Mouse (Mus musculus): ENCODE results near the gene Lrrc14b. TPM values are rescaled to one million over a fixed set of nuclear protein-coding genes. Genes with fewer than 3 reads are reported as not detected.
A peak's percentile ranks its signal among the peaks of the same experiment; 100 is the strongest.

Lrrc14b gene
- polyA plus RNA-seq, 1 experiment from 2014 or later: not detected

GRCm38 (mm10) chr13:74341036-74341435 is 22.8 kb downstream of the Lrrc14b start:
- Histone ChIP-seq H3K27me3 (ENCODE audit: low read depth, poor library complexity, severe bottlenecking) (no peaks in the 10 kb centered on the region), H3K4me1 (no peaks in the 10 kb centered on the region), H3K27ac (no peak overlapping the region), H3K4me3 (no peak overlapping the region), H3K36me3 (peaks cover 78% of the 10 kb centered on the region), H3K9me3 (replicated peaks) (no peaks in the 10 kb centered on the region)
- no peak for DNase-seq (ENCODE audit: low spot score)
- 57% methylated on average over 3 of the region's 3 CpGs for WGBS

DNA sequence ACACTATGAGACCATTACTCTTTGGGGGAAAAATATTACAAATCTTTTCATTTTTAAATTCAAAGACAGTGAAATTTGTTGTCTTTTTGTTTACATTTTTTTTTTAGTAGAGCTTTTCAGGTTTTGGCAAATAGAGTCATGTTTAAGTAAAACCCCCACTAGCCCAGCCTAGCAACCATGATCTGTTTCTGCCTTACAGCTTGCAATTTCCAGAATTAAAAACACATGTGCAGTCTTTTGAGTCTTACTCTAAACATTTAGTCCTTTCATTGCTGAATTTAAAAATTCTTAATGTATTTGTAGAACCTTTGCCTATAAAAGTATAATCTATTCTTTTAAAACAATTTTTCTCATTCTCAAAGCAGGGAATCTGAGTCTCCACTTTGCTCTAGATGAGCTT is 34.5 kb downstream of the Lrrc14b start:
- DNase-seq (ENCODE audit: low spot score): no peak
- H3K27ac ChIP-seq: no peak overlapping the region

DNA sequence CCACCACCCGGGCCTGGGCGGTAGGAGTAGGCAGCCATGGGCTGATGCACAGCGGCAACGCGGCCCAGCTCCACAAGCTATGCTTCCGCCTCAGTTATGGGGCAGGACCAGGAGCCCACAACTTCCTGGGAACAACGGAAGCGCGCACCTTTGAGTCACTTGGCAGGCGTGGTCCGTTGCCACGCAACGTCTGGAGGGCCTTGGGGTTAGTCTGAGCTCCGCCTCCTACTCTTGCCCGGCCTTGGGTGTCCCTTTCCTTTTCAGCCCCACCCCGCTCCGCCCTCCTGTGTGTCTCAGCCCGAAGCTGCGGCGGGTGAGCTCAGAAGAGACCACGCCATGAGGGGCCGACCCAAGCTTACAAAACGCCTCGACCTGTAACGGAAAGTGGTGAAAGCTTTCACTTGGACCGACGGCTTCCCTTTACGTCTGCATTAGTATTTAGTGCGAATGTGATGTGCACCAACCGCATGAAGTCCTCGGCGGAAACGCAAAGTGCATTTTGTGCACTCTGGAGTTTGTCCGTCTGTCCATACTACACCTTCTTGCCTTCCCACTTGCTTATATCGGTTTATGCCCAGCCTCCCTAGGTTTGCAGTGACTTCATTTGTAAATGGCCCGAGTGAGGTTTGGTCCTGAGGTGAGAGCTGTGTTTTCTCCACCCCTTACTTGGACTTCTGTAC is 46.5 kb downstream of the Lrrc14b start, which contains the start of gene Pdcd6:
Gene Pdcd6 (minus strand): TSS at position 411 of the 680 bp plus-strand sequence.
- Histone ChIP-seq H3K4me1 (peaks cover 16% of the 10 kb centered on the region), H3K4me3 (peak within 1 kb of the TSS; percentile 85), H3K9me3 (replicated peaks) (no peaks in the 10 kb centered on the region), H3K27ac (peak within 1 kb of the TSS; percentile 85), H3K36me3 (peaks cover 46% of the 10 kb centered on the region), H3K27me3 (ENCODE audit: low read depth, poor library complexity, severe bottlenecking) (no peaks in the 10 kb centered on the region)
- peak; percentile 93 for DNase-seq (ENCODE audit: low spot score)
- WGBS: 1% methylated on average over 36 of the region's 36 CpGs

More for the DNA sequence above, 34.5 kb downstream of the Lrrc14b start:
- Histone ChIP-seq H3K4me1 (no peaks in the 10 kb centered on the region), H3K27me3 (ENCODE audit: low read depth, poor library complexity, severe bottlenecking) (no peaks in the 10 kb centered on the region), H3K36me3 (peaks cover 86% of the 10 kb centered on the region), H3K4me3 (no peak overlapping the region), H3K9me3 (replicated peaks) (no peaks in the 10 kb centered on the region)

DNA sequence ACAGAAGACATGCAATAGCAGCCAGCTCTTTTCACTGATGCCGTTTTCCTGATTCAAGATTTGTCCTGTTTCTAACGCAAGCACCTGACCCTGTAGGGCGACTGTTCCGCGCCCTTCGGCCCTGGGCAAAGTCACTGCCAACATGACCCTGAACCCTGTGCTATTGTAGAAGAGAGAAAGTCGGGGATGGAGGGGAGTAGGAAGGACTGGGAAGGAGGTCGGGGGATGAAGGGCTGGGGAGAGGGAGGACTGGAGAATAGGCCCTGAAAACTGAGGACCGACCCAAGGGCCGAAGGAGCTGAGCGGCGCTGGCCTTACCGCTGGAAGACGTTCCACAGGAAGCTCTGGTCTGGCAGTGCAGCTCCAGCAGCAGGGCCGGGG is 47.0 kb downstream of the Lrrc14b start:
- peaks cover 16% of the 10 kb centered on the region for H3K4me1 ChIP-seq
- peak overlapping the region; percentile 85 for H3K27ac ChIP-seq
- peaks cover 41% of the 10 kb centered on the region for H3K36me3 ChIP-seq
- H3K9me3 ChIP-seq (replicated peaks): no peaks in the 10 kb centered on the region
- WGBS: 4% methylated on average over 15 of the region's 15 CpGs
- no peaks in the 10 kb centered on the region for H3K27me3 ChIP-seq (ENCODE audit: low read depth, poor library complexity, severe bottlenecking)
- DNase-seq (ENCODE audit: low spot score): no peak
- H3K4me3 ChIP-seq: peak overlapping the region; percentile 85

GRCm38 (mm10) chr13:74316386-74316785 is 47.4 kb downstream of the Lrrc14b start:
- H3K36me3 ChIP-seq: peaks cover 40% of the 10 kb centered on the region
- H3K27me3 ChIP-seq (ENCODE audit: low read depth, poor library complexity, severe bottlenecking): no peaks in the 10 kb centered on the region
- WGBS: 26% methylated on average over 4 of the region's 4 CpGs
- no peak for DNase-seq (ENCODE audit: low spot score)
- peaks cover 16% of the 10 kb centered on the region for H3K4me1 ChIP-seq
- H3K9me3 ChIP-seq (replicated peaks): no peaks in the 10 kb centered on the region
- H3K4me3 ChIP-seq: peak overlapping the region; percentile 85
- peak overlapping the region; percentile 85 for H3K27ac ChIP-seq

DNA sequence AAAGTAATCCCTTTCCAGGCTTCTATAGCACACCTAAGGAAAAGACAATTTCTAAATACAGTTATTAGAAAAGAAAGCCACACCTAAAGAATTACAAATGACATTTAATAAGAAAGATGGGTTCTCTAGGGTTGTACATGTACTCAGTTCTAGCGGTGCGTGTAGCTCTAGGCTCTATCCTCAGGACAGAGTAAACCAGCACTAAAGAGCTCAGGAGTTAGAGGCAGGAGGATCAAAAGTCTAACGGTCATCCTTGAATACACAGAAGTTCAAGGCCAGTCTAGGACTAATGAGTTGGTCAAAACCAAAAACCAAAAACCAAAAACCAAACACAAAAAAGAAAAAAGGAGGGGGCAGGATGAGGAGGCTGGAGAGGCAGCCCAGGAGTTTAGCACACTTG is 49.2 kb downstream of the Lrrc14b start:
- DNase-seq (ENCODE audit: low spot score): no peak
- peaks cover 16% of the 10 kb centered on the region for H3K4me1 ChIP-seq
- peaks cover 40% of the 10 kb centered on the region for H3K36me3 ChIP-seq
- H3K27ac ChIP-seq: no peak overlapping the region
- 96% methylated on average over 3 of the region's 3 CpGs for WGBS
- H3K27me3 ChIP-seq (ENCODE audit: low read depth, poor library complexity, severe bottlenecking): no peaks in the 10 kb centered on the region
- no peaks in the 10 kb centered on the region for H3K9me3 ChIP-seq (replicated peaks)
- H3K4me3 ChIP-seq: no peak overlapping the region

MicroRNAs encoded within 50 kb of the gene (microRNA counts, 519-probe panel; counts per million panel counts)
- microRNA mmu-miR-692: 684 counts per million, percentile 72 among the panel's probes with 10 or more counts

Small RNA genes lying within 50 kb of the gene (microRNA-seq; reads per million reads assigned to microRNA genes)
- not detected for gene Mir692-3

Other genes with a start within 250 kb of the Lrrc14b start
- not detected in 2 replicates for gene Slc9a3, start 242.5 kb downstream of the Lrrc14b start, polyA plus RNA-seq (2016; fragmentation: Nextera tagmentation; extraction: Ambion mirVana)
- 78.4 and 87.2 TPM in 2 replicates for gene Exoc3, start 155.3 kb downstream of the Lrrc14b start, polyA plus RNA-seq (2016; fragmentation: Nextera tagmentation; extraction: Ambion mirVana)
- gene Ahrr, start 71.7 kb downstream of the Lrrc14b start, polyA plus RNA-seq (2016; fragmentation: Nextera tagmentation; extraction: Ambion mirVana): 1.1 TPM in 2 replicates
- gene Pdcd6, start 46.4 kb downstream of the Lrrc14b start, polyA plus RNA-seq (2016; fragmentation: Nextera tagmentation; extraction: Ambion mirVana): 134 and 136 TPM in 2 replicates
- gene Sdha, start 13.7 kb downstream of the Lrrc14b start, polyA plus RNA-seq (2016; fragmentation: Nextera tagmentation; extraction: Ambion mirVana): 257 and 263 TPM in 2 replicates
- 52.7 and 54.0 TPM in 2 replicates for gene Ccdc127, start 13.7 kb downstream of the Lrrc14b start, polyA plus RNA-seq (2016; fragmentation: Nextera tagmentation; extraction: Ambion mirVana)
- gene Zfp72, start 26.8 kb upstream of the Lrrc14b start, polyA plus RNA-seq (2016; fragmentation: Nextera tagmentation; extraction: Ambion mirVana): 5.0 and 5.9 TPM in 2 replicates
- gene Ftl1-ps1, start 35.7 kb upstream of the Lrrc14b start, polyA plus RNA-seq (2016; fragmentation: Nextera tagmentation; extraction: Ambion mirVana): 72.3 and 80.5 TPM in 2 replicates
- gene Zfp825, start 130.0 kb upstream of the Lrrc14b start, polyA plus RNA-seq (2016; fragmentation: Nextera tagmentation; extraction: Ambion mirVana): 21.2 and 27.1 TPM in 2 replicates